9 mouse cellular contexts compared by ENCODE assay signal in the genomic region with DNA sequence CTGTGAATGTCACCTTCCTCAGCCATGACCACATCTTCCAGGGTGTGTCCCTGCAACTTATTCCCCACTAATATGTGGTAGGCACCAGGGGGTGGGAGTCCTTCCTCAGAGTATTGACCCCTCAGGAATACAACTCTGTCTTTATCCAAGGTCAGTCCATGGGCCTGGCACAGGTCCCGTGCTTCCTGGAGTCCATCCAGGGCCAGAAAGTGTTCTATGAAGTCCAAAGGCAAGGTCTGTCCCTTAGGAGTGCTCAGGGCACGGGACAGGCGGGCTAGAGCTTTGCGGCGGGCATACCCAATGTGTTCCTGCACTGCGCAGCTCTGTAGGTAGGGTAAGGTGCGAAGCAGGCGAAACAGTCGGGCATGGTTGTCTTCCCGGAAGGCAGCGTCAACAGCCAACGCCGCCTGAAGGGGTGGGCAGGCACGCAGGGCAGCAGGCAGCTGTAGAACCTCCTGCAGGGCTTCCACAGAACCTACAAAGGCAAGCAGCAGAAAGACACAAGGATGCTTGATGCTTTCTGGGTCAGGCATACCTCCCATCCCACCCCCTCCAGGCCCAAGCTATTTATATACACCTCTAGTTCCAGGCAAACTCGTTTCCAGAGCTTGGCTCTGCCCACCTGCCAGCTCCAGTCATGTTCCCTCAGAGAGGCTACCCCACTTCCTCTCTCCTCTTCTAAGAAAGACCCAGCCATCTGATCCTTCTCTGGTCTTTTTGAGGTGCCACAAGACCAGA. TPM values are rescaled to one million over a fixed set of nuclear protein-coding genes. Genes with fewer than 3 reads are reported as not detected.
DNase-seq lines count a peak whose midpoint lies in the region; ATAC-seq and TF ChIP-seq lines count a peak whose summit lies in the region.
"Had no signal": no experiment of that assay in that cellular context is flagged by ENCODE, and none has a peak within 500 bp of the region (broad histone marks: within the 10 kb centered on the region; RNA-seq: fewer than 3 reads in every experiment).

No protein-coding gene starts in this region.

- TF ChIP-seq POLR2A in thymus, adult 2 months (IDR thresholded peaks at IDR 0.05; ENCODE audit: control insufficient read depth, extremely low read depth, insufficient read depth, low read length, poor library complexity): no peak

- H3K9ac ChIP-seq in neural tube, embryonic 11.5 days (ENCODE audit: low read length): peak overlapping the region; percentile 6; the same call in 1 of the 2 replicates
- H3K9ac ChIP-seq in kidney, embryonic 16.5 days (replicated peaks; ENCODE audit: low read length): no peak overlapping the region

- DNase-seq in neural tube, embryonic 11.5 days (ENCODE audit: low spot score): no peak
- DNase-seq in neural tube, embryonic 10.5 days (ENCODE audit: extremely low spot score, low spot score): no peak
- DNase-seq in thymus, postnatal 0 days (ENCODE audit: low spot score): no peak
- no peak for DNase-seq in thymus, adult 2 months
- DNase-seq in spleen, postnatal 36 days (ENCODE audit: low spot score in 2 of 2): no peak
- DNase-seq: lung, postnatal 36 days had no signal

- H3K9me3 ChIP-seq in erythroblast, embryonic 14.5 days (ENCODE audit: control insufficient read depth, low read length): no peaks in the 10 kb centered on the region
- H3K9me3 ChIP-seq in neural tube, embryonic 11.5 days (ENCODE audit: control insufficient read depth, low read length): no peaks in the 10 kb centered on the region
- no peaks in the 10 kb centered on the region for H3K9me3 ChIP-seq in kidney, embryonic 16.5 days (ENCODE audit: low read length)

- WGBS in neural tube, embryonic 11.5 days: 93% methylated on average over 15 of the region's 15 CpGs
- WGBS in kidney, embryonic 16.5 days: 92% methylated on average over 15 of the region's 15 CpGs
- 87% methylated on average over 15 of the region's 15 CpGs for WGBS in thymus, adult 2 months

- TF ChIP-seq CTCF in thymus, adult 2 months (IDR thresholded peaks at IDR 0.05; ENCODE audit: borderline replicate concordance, control insufficient read depth, extremely low read depth, insufficient read depth, low read length, poor library complexity): no peak

- 0 out of 2 replicates have a peak overlapping the region, but pooled peaks have one; percentile 0 for H3K4me2 ChIP-seq in neural tube, embryonic 11.5 days (ENCODE audit: low read depth)
- peak overlapping the region; percentile 79; the same call in 1 of the 2 replicates for H3K4me2 ChIP-seq in kidney, embryonic 16.5 days (replicated peaks; ENCODE audit: low read depth, low read length)

- no peaks in the 10 kb centered on the region for H3K27me3 ChIP-seq in erythroblast, embryonic 14.5 days (ENCODE audit: control insufficient read depth)
- H3K27me3 ChIP-seq in neural tube, embryonic 11.5 days (ENCODE audit: control insufficient read depth, insufficient read depth, low read length): no peaks in the 10 kb centered on the region
- no peaks in the 10 kb centered on the region for H3K27me3 ChIP-seq in kidney, embryonic 16.5 days (ENCODE audit: insufficient read depth, low read length)
- H3K27me3 ChIP-seq in thymus, adult 2 months (ENCODE audit: control insufficient read depth, insufficient read depth, low read length): no peaks in the 10 kb centered on the region

- H3K4me1 ChIP-seq in erythroblast, embryonic 14.5 days (ENCODE audit: control insufficient read depth): peaks cover 40% of the 10 kb centered on the region
- H3K4me1 ChIP-seq in neural tube, embryonic 11.5 days (ENCODE audit: control insufficient read depth, insufficient read depth, low read length): peaks cover 7% of the 10 kb centered on the region; the same call in 1 of the 2 replicates
- H3K4me1 ChIP-seq in kidney, embryonic 16.5 days (ENCODE audit: insufficient read depth, low read length): peaks cover 12% of the 10 kb centered on the region
- peaks cover 8% of the 10 kb centered on the region; the same call in 1 of the 2 replicates for H3K4me1 ChIP-seq in thymus, adult 2 months (replicated peaks; ENCODE audit: control insufficient read depth, insufficient read depth, low read length)

- H3K27ac ChIP-seq in neural tube, embryonic 11.5 days (ENCODE audit: low read depth, low read length): no peak overlapping the region
- H3K27ac ChIP-seq in kidney, embryonic 16.5 days (ENCODE audit: low read length): no peak overlapping the region
- no peak overlapping the region for H3K27ac ChIP-seq in thymus, adult 2 months (ENCODE audit: control insufficient read depth, insufficient read depth, low read length)

- ATAC-seq in erythroblast, adult 5-6 weeks (replicated peaks; ENCODE audit: low FRiP score, poor library complexity, severe bottlenecking): no peak
- no peak for ATAC-seq in neural tube, embryonic 11.5 days (ENCODE audit: insufficient read depth, low FRiP score, low TSS enrichment)
- no peak for ATAC-seq in kidney, embryonic 16.5 days (ENCODE audit: low FRiP score, low TSS enrichment)

- peak overlapping the region; percentile 84 for H3K4me3 ChIP-seq in erythroblast, embryonic 14.5 days (replicated peaks)
- H3K4me3 ChIP-seq in neural tube, embryonic 11.5 days (ENCODE audit: low read depth, low read length): no peak overlapping the region
- no peak overlapping the region for H3K4me3 ChIP-seq in kidney, embryonic 16.5 days (ENCODE audit: low read length)
- no peak overlapping the region for H3K4me3 ChIP-seq in thymus, adult 2 months (ENCODE audit: control insufficient read depth, insufficient read depth, low read length)

- peaks cover 78% of the 10 kb centered on the region for H3K36me3 ChIP-seq in erythroblast, embryonic 14.5 days (ENCODE audit: control insufficient read depth)
- peaks cover 11% of the 10 kb centered on the region for H3K36me3 ChIP-seq in neural tube, embryonic 11.5 days (ENCODE audit: control insufficient read depth, insufficient read depth, low read length)
- H3K36me3 ChIP-seq in kidney, embryonic 16.5 days (ENCODE audit: insufficient read depth, low read length): peaks cover 17% of the 10 kb centered on the region
- H3K36me3 ChIP-seq in thymus, adult 2 months (ENCODE audit: control insufficient read depth, insufficient read depth, low read length): no peaks in the 10 kb centered on the region; the same call in 1 of the 2 replicates

RNA-seq across cellular contexts. Expression of a gene that starts 2.2 kb away (rescaled TPM):
- polyA plus RNA-seq in erythroblast, embryonic 14.5 days (2012): 7.2 TPM in 2 replicates
- total RNA-seq in erythroblast, adult 5-6 weeks (2015; ENCODE audit: low replicate concordance): 6.3 and 10.2 TPM in 2 replicates
- 3.7 and 6.1 TPM in 2 replicates for total RNA-seq in erythroblast, adult 5-6 weeks (2017; ENCODE audit: low replicate concordance)
- 62.6 and 66.1 TPM in 2 replicates for polyA plus RNA-seq in neural tube, embryonic 11.5 days (2014; fragmentation: Nextera tagmentation; extraction: Ambion mirVana)
- polyA plus RNA-seq in kidney, embryonic 16.5 days (2015; fragmentation: Nextera tagmentation; extraction: Ambion mirVana): 42.3 and 43.7 TPM in 2 replicates
- 46.4 and 48.5 TPM in 2 replicates for polyA plus RNA-seq in thymus, postnatal 0 days (2015; fragmentation: Nextera tagmentation; extraction: Ambion mirVana)
- polyA plus RNA-seq in thymus, adult 2 months (2012; rRNA removed): 71.3 and 90.1 TPM in 2 replicates

RNA-seq across cellular contexts. Expression of a gene that starts 10.7 kb away (rescaled TPM):
- polyA plus RNA-seq in erythroblast, embryonic 14.5 days (2012): 0.26 and 0.35 TPM in 2 replicates
- 0.58 and 1.0 TPM in 2 replicates for total RNA-seq in erythroblast, adult 5-6 weeks (2015; ENCODE audit: low replicate concordance)
- 0.26 TPM in 1 of 2 replicates, not detected in the other for total RNA-seq in erythroblast, adult 5-6 weeks (2017; ENCODE audit: low replicate concordance)
- 0.53 and 0.77 TPM in 2 replicates for polyA plus RNA-seq in neural tube, embryonic 11.5 days (2014; fragmentation: Nextera tagmentation; extraction: Ambion mirVana)
- 0.40 and 0.47 TPM in 2 replicates for polyA plus RNA-seq in kidney, embryonic 16.5 days (2015; fragmentation: Nextera tagmentation; extraction: Ambion mirVana)
- polyA plus RNA-seq in thymus, postnatal 0 days (2015; fragmentation: Nextera tagmentation; extraction: Ambion mirVana): 0.06 and 0.10 TPM in 2 replicates
- polyA plus RNA-seq in thymus, adult 2 months (2012; rRNA removed): 1.8 and 2.1 TPM in 2 replicates

RNA-seq across cellular contexts. Expression of a gene that starts 11.8 kb away (rescaled TPM):
- polyA plus RNA-seq in erythroblast, embryonic 14.5 days (2012): 87.4 and 91.3 TPM in 2 replicates
- total RNA-seq in erythroblast, adult 5-6 weeks (2015; ENCODE audit: low replicate concordance): 115 and 175 TPM in 2 replicates
- 111 and 128 TPM in 2 replicates for total RNA-seq in erythroblast, adult 5-6 weeks (2017; ENCODE audit: low replicate concordance)
- polyA plus RNA-seq in neural tube, embryonic 11.5 days (2014; fragmentation: Nextera tagmentation; extraction: Ambion mirVana): 34.5 and 36.9 TPM in 2 replicates
- 33.3 and 36.2 TPM in 2 replicates for polyA plus RNA-seq in kidney, embryonic 16.5 days (2015; fragmentation: Nextera tagmentation; extraction: Ambion mirVana)
- 31.2 and 34.8 TPM in 2 replicates for polyA plus RNA-seq in thymus, postnatal 0 days (2015; fragmentation: Nextera tagmentation; extraction: Ambion mirVana)
- polyA plus RNA-seq in thymus, adult 2 months (2012; rRNA removed): 80.9 and 86.2 TPM in 2 replicates

RNA-seq across cellular contexts. Expression of a gene that starts 22.1 kb away (rescaled TPM):
- 1.3 and 1.4 TPM in 2 replicates for polyA plus RNA-seq in erythroblast, embryonic 14.5 days (2012)
- total RNA-seq in erythroblast, adult 5-6 weeks (2015; ENCODE audit: low replicate concordance): not detected in 2 replicates
- total RNA-seq in erythroblast, adult 5-6 weeks (2017; ENCODE audit: low replicate concordance): 2.6 and 3.2 TPM in 2 replicates
- not detected in 2 replicates for polyA plus RNA-seq in neural tube, embryonic 11.5 days (2014; fragmentation: Nextera tagmentation; extraction: Ambion mirVana)
- polyA plus RNA-seq in kidney, embryonic 16.5 days (2015; fragmentation: Nextera tagmentation; extraction: Ambion mirVana): 0.28 and 0.35 TPM in 2 replicates
- polyA plus RNA-seq in thymus, postnatal 0 days (2015; fragmentation: Nextera tagmentation; extraction: Ambion mirVana): 0.27 TPM in 1 of 2 replicates, not detected in the other
- polyA plus RNA-seq in thymus, adult 2 months (2012; rRNA removed): 0.57 and 0.66 TPM in 2 replicates

RNA-seq across cellular contexts. Expression of a gene that starts 24.5 kb away (rescaled TPM):
- polyA plus RNA-seq in erythroblast, embryonic 14.5 days (2012): 0.03 TPM in 1 of 2 replicates, not detected in the other
- total RNA-seq in erythroblast, adult 5-6 weeks (2015; ENCODE audit: low replicate concordance): not detected in 2 replicates
- total RNA-seq in erythroblast, adult 5-6 weeks (2017; ENCODE audit: low replicate concordance): 2.4 TPM in 1 of 2 replicates, not detected in the other
- polyA plus RNA-seq in neural tube, embryonic 11.5 days (2014; fragmentation: Nextera tagmentation; extraction: Ambion mirVana): not detected in 2 replicates
- 0.47 and 0.84 TPM in 2 replicates for polyA plus RNA-seq in kidney, embryonic 16.5 days (2015; fragmentation: Nextera tagmentation; extraction: Ambion mirVana)
- 0.48 and 0.57 TPM in 2 replicates for polyA plus RNA-seq in thymus, postnatal 0 days (2015; fragmentation: Nextera tagmentation; extraction: Ambion mirVana)
- polyA plus RNA-seq in thymus, adult 2 months (2012; rRNA removed): 3.6 and 4.6 TPM in 2 replicates
